Mouse (Mus musculus) megakaryocyte, embryonic 14.5 days (primary cell): ENCODE measurements around the gene Mfap2.

ENCODE experiments used
- FLI1 ChIP-seq: IDR thresholded peaks from 2 replicates; pipeline ENCODE4 v1.6.1; 2012; ENCODE audit warnings: low read length, inconsistent platforms, mixed read lengths
- GATA1 ChIP-seq: IDR thresholded peaks from 3 replicates; pipeline ENCODE4 v1.6.1; 2012; ENCODE audit warnings: mixed read lengths, low read length, inconsistent platforms, borderline replicate concordance

DNA sequence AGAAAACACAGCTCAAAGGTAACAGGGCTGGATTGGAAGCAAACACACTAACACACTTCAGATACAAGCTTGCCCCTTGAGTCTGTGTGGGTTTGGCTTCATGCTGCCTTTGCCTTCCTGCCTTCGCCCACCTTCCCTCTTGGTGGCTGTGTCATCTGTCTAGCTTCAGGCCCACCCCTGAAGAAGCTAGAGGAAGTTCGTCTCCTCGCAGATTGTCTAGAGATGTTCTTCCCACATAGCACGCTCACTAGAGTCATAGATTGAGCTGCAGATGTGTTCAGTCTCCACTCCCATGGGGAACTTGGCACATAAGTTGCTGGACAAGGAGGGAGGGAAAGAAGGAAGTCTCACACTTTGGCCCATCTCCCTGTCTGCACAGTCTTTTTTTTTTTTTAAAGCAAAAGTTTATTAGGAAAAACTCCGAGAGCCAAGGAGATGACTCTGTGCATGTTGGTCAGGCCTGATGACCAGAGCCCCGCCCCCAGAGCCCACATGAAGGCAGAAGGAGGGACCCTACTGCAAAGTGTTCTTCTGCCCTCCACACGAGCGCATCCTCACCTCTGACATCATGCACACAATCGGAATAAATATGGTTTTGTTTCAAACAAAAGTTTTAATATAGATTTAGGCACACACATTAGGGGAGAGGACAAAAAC, 46.1 kb upstream of the Mfap2 start:
- TF ChIP-seq GATA1 = no peak
- no peak for TF ChIP-seq FLI1
